Mouse (Mus musculus) kidney, embryonic 14.5 days (tissue): ENCODE results near the gene Taf4. TPM values are rescaled to one million over a fixed set of nuclear protein-coding genes. Genes with fewer than 3 reads are reported as not detected.

Source experiments
- ATAC-seq: fragments of 200-750 bp; cut with Nextera tagmentation; 2 replicates; pipeline ENCODE4 v1.8.0; 2017; ENCODE audit warnings: moderate number of reproducible peaks, mild to moderate bottlenecking, moderate TSS enrichment, moderate library complexity; ENCODE audit not compliant: low FRiP score, low TSS enrichment
- H3K27ac ChIP-seq: fragments of 300-500 bp; sonication (generic); 2 replicates; pipeline ENCODE4 v1.5.1; 2014; ENCODE audit warnings: low read depth, mild to moderate bottlenecking, low read length, moderate library complexity, mixed read lengths
- H3K27me3 ChIP-seq: fragments of 300-500 bp; sonication (generic); 2 replicates; pipeline ENCODE4 v1.6.1; 2014; ENCODE audit warnings: mild to moderate bottlenecking, low read length; ENCODE audit not compliant: control insufficient read depth, insufficient read depth
- H3K36me3 ChIP-seq: fragments of 300-500 bp; sonication (generic); 2 replicates; pipeline ENCODE4 v1.6.1; 2014; ENCODE audit warnings: low read length, mixed read lengths; ENCODE audit not compliant: control insufficient read depth, insufficient read depth
- H3K4me1 ChIP-seq: fragments of 300-500 bp; sonication (generic); 2 replicates; pipeline ENCODE4 v1.6.1; 2014; ENCODE audit warnings: low read length, mixed read lengths; ENCODE audit not compliant: control insufficient read depth, insufficient read depth
- H3K4me2 ChIP-seq: fragments of 300-500 bp; sonication (generic); replicated peaks from 2 replicates; pipeline ENCODE4 v1.6.1; 2014; ENCODE audit warnings: low read depth, mild to moderate bottlenecking, low read length
- H3K4me3 ChIP-seq: fragments of 300-500 bp; sonication (generic); 2 replicates; pipeline ENCODE4 v1.5.1; 2014; ENCODE audit warnings: mild to moderate bottlenecking, low read length
- H3K9ac ChIP-seq: fragments of 300-500 bp; sonication (generic); 2 replicates; pipeline ENCODE4 v1.6.1; 2014; ENCODE audit warnings: low read depth, mild to moderate bottlenecking, low read length, moderate library complexity
- H3K9me3 ChIP-seq: fragments of 300-500 bp; sonication (generic); 2 replicates; pipeline ENCODE4 v1.6.1; 2016; ENCODE audit warnings: low read length; ENCODE audit not compliant: control insufficient read depth
- WGBS: fragments of 180-500 bp; shearing (Covaris S2); extraction: QIAGEN DNeasy Blood & Tissue Kit; methylation state at CpG from one replicate; pipeline ENCODE4 v1.1.7; 2014; 5-methylcytosine and 5-hydroxymethylcytosine counted together
- polyA plus RNA-seq: library from polyadenylated mRNA; unstranded; fragments of >200 nt; fragmentation: Nextera tagmentation; extraction: Ambion mirVana; gene quantifications from 2 replicates; pipeline ENCODE4 v1.2.1, GENCODE M21; 2014

Taf4 gene
- polyA plus RNA-seq, 1 experiment from 2014 or later = 6.0 TPM

- Histone ChIP-seq H3K27me3 (no peaks in the 10 kb centered on the region), H3K36me3 (peaks cover 18% of the 10 kb centered on the region; the same call in 1 of the 2 replicates), H3K9ac (no peak overlapping the region), H3K9me3 (no peaks in the 10 kb centered on the region), H3K4me2 (no peak overlapping the region), H3K27ac (no peak overlapping the region), H3K4me3 (no peak overlapping the region), H3K4me1 (no peaks in the 10 kb centered on the region)
- no peak for ATAC-seq
- WGBS = 63% methylated on average over 4 of the region's 4 CpGs
Measured at GRCm38 (mm10) chr2:179937091-179937490, 39.4 kb downstream of the Taf4 start.

GRCm38 (mm10) chr2:179934165-179934564, 42.3 kb downstream of the Taf4 start:
- 75% methylated on average over 3 of the region's 3 CpGs for WGBS
- Histone ChIP-seq H3K4me3 (no peak overlapping the region), H3K9ac (no peak overlapping the region), H3K27ac (no peak overlapping the region), H3K9me3 (no peaks in the 10 kb centered on the region), H3K36me3 (peaks cover 41% of the 10 kb centered on the region), H3K4me1 (no peaks in the 10 kb centered on the region), H3K4me2 (no peak overlapping the region), H3K27me3 (no peaks in the 10 kb centered on the region)
- ATAC-seq = no peak

GRCm38 (mm10) chr2:179931741-179932140, 44.7 kb downstream of the Taf4 start:
- Histone ChIP-seq H3K4me1 (no peaks in the 10 kb centered on the region), H3K9me3 (no peaks in the 10 kb centered on the region), H3K27me3 (no peaks in the 10 kb centered on the region), H3K4me3 (no peak overlapping the region), H3K36me3 (peaks cover 48% of the 10 kb centered on the region), H3K9ac (no peak overlapping the region), H3K27ac (no peak overlapping the region), H3K4me2 (no peak overlapping the region)
- 87% methylated on average over 16 of the region's 16 CpGs for WGBS
- ATAC-seq = no peak

- WGBS = 82% methylated on average over 13 of the region's 13 CpGs
- Histone ChIP-seq H3K4me1 (no peaks in the 10 kb centered on the region), H3K9me3 (no peaks in the 10 kb centered on the region), H3K36me3 (peaks cover 51% of the 10 kb centered on the region), H3K27ac (no peak overlapping the region), H3K4me2 (no peak overlapping the region), H3K9ac (no peak overlapping the region), H3K4me3 (no peak overlapping the region), H3K27me3 (no peaks in the 10 kb centered on the region)
- peak; percentile 45; the same call in 1 of the 2 replicates for ATAC-seq
Measured at GRCm38 (mm10) chr2:179929166-179929565, 47.3 kb downstream of the Taf4 start.

GRCm38 (mm10) chr2:179924038-179924437, 52.4 kb downstream of the Taf4 start:
- Histone ChIP-seq H3K9me3 (no peaks in the 10 kb centered on the region), H3K27ac (no peak overlapping the region), H3K36me3 (peaks cover 59% of the 10 kb centered on the region), H3K4me1 (no peaks in the 10 kb centered on the region), H3K27me3 (no peaks in the 10 kb centered on the region), H3K4me2 (no peak overlapping the region), H3K4me3 (no peak overlapping the region), H3K9ac (no peak overlapping the region)
- no peak for ATAC-seq
- 92% methylated on average over 6 of the region's 6 CpGs for WGBS

- Histone ChIP-seq H3K9me3 (no peaks in the 10 kb centered on the region), H3K4me2 (no peak overlapping the region), H3K27ac (no peak overlapping the region), H3K36me3 (peaks cover 70% of the 10 kb centered on the region), H3K4me1 (no peaks in the 10 kb centered on the region), H3K9ac (no peak overlapping the region), H3K4me3 (no peak overlapping the region), H3K27me3 (no peaks in the 10 kb centered on the region)
- 94% methylated on average over 8 of the region's 8 CpGs for WGBS
- no peak for ATAC-seq
Measured at GRCm38 (mm10) chr2:179921021-179921653, 55.3 kb downstream of the Taf4 start.

GRCm38 (mm10) chr2:179920042-179920441, 56.4 kb downstream of the Taf4 start:
- Histone ChIP-seq H3K36me3 (peaks cover 70% of the 10 kb centered on the region), H3K9ac (no peak overlapping the region), H3K27ac (no peak overlapping the region), H3K27me3 (no peaks in the 10 kb centered on the region), H3K4me3 (no peak overlapping the region), H3K4me1 (no peaks in the 10 kb centered on the region), H3K9me3 (no peaks in the 10 kb centered on the region), H3K4me2 (no peak overlapping the region)
- no peak for ATAC-seq
- WGBS = 81% methylated on average over 4 of the region's 4 CpGs

GRCm38 (mm10) chr2:179916877-179917673, 59.4 kb downstream of the Taf4 start:
- Histone ChIP-seq H3K9me3 (no peaks in the 10 kb centered on the region), H3K27ac (no peak overlapping the region), H3K4me3 (no peak overlapping the region), H3K4me1 (peaks cover 7% of the 10 kb centered on the region; the same call in 1 of the 2 replicates), H3K9ac (no peak overlapping the region), H3K27me3 (no peaks in the 10 kb centered on the region), H3K4me2 (no peak overlapping the region), H3K36me3 (peaks cover 69% of the 10 kb centered on the region)
- WGBS = 31% methylated on average over 5 of the region's 5 CpGs
- peak; percentile 69 for ATAC-seq

- H3K9ac ChIP-seq = no peak overlapping the region
- H3K9me3 ChIP-seq = no peaks in the 10 kb centered on the region
- 68% methylated on average over 2 of the region's 2 CpGs for WGBS
- no peak overlapping the region for H3K27ac ChIP-seq
- H3K27me3 ChIP-seq = no peaks in the 10 kb centered on the region
- H3K4me2 ChIP-seq = no peak overlapping the region
- peaks cover 47% of the 10 kb centered on the region; the same call in 1 of the 2 replicates for H3K36me3 ChIP-seq
- ATAC-seq = no peak
- peaks cover 7% of the 10 kb centered on the region; the same call in 1 of the 2 replicates for H3K4me1 ChIP-seq
- no peak overlapping the region for H3K4me3 ChIP-seq
Measured at GRCm38 (mm10) chr2:179914246-179914645, 62.2 kb downstream of the Taf4 start.
